Mouse (Mus musculus) G1E (cell line): ENCODE data around the gene Tmem129. TPM values are rescaled to one million over a fixed set of nuclear protein-coding genes. Genes with fewer than 3 reads are reported as not detected.

ENCODE experiments used
- ATAC-seq: 2 replicates; pipeline ENCODE4 v1.8.0; 2016; ENCODE audit warnings: mild to moderate bottlenecking; ENCODE audit not compliant: insufficient number of reproducible peaks, poor library complexity, low FRiP score, severe bottlenecking; ENCODE audit errors: extremely low read depth
- DNase-seq: peaks from one replicate; pipeline ENCODE4 v3.0.0; 2012; ENCODE audit warnings: low spot score
- H3K27me3 ChIP-seq: 2 replicates; pipeline ENCODE4 v1.6.1; 2012; ENCODE audit warnings: mild to moderate bottlenecking, low read length, inconsistent platforms; ENCODE audit not compliant: insufficient read depth
- H3K36me3 ChIP-seq: replicated peaks from 2 replicates; pipeline ENCODE3; 2012; ENCODE audit warnings: mild to moderate bottlenecking, inconsistent platforms
- H3K4me1 ChIP-seq: 2 replicates; pipeline ENCODE4 v1.6.1; 2012; ENCODE audit warnings: low read depth, low read length, inconsistent platforms, mixed read lengths; ENCODE audit not compliant: insufficient read depth
- H3K4me3 ChIP-seq: 2 replicates; pipeline ENCODE4 v1.5.1; 2012; ENCODE audit warnings: low read depth, mild to moderate bottlenecking, inconsistent platforms, low read length, moderate library complexity, mixed read lengths
- H3K9me3 ChIP-seq: replicated peaks from 2 replicates; pipeline ENCODE4 v1.6.1; 2012; ENCODE audit warnings: inconsistent platforms
- CTCF ChIP-seq: IDR thresholded peaks from 2 replicates; pipeline ENCODE4 v1.5.1; 2012; ENCODE audit warnings: low read depth, low read length, inconsistent platforms, mixed read lengths
- GATA1 ChIP-seq: IDR thresholded peaks from 2 replicates; pipeline ENCODE4 v1.6.1; 2012; ENCODE audit warnings: borderline replicate concordance, low read length, inconsistent platforms, mixed read lengths
- GATA2 ChIP-seq: IDR thresholded peaks from 2 replicates; pipeline ENCODE4 v1.6.1; 2012; ENCODE audit warnings: low read depth, low read length, inconsistent platforms, borderline replicate concordance
- POLR2AphosphoS5 ChIP-seq: IDR thresholded peaks from 2 replicates; pipeline ENCODE4 v1.6.1; 2012; ENCODE audit warnings: low read depth, low read length, inconsistent platforms; ENCODE audit not compliant: insufficient replicate concordance
- TAL1 ChIP-seq: conservative IDR thresholded peaks from 2 replicates; pipeline ENCODE4 v1.6.1; 2012; ENCODE audit warnings: low read depth, low read length, inconsistent platforms, mixed read lengths
- polyA plus RNA-seq: library from polyadenylated mRNA; stranded (reverse); fragments of >175 nt; gene quantifications from 2 replicates; pipeline ENCODE4 v1.2.3, GENCODE M21; 2012
- total RNA-seq, 2 experiments: library from RNA; stranded (forward) in 1 of 2; stranded (reverse) in 1 of 2; fragments of 200-1000 nt in 1 of 2; fragments of >200 nt in 1 of 2; fragmentation: Nextera tagmentation in 1 of 2; gene quantifications; 2 replicates each; pipeline ENCODE4 v1.2.3; 2014 to 2017

The Tmem129 gene
- total and polyA plus RNA-seq, 3 experiments: 13.7 to 29.2 (median 22.3) TPM

GRCm38 (mm10) chr5:33668223-33668622 lies 10.0 kb upstream of the Tmem129 start:
- DNase-seq: no peak
- Histone ChIP-seq H3K4me1 (peaks cover 9% of the 10 kb centered on the region; the same call in 1 of the 2 replicates), H3K36me3 (peaks cover 94% of the 10 kb centered on the region), H3K27me3 (no peaks in the 10 kb centered on the region), H3K4me3 (no peak overlapping the region), H3K9me3 (no peaks in the 10 kb centered on the region)
- ATAC-seq: no peak
- TF ChIP-seq POLR2AphosphoS5 (no peak), TAL1 (no peak), CTCF (peak; percentile 23; the same call in 1 of the 2 replicates)

GRCm38 (mm10) chr5:33658664-33659050 lies 441 bp upstream of the Tmem129 start:
- H3K36me3 ChIP-seq: peaks cover 66% of the 10 kb centered on the region
- TF ChIP-seq GATA2: no peak
- no peak for TF ChIP-seq CTCF
- no peak for TF ChIP-seq GATA1
- TF ChIP-seq TAL1: no peak
- TF ChIP-seq POLR2AphosphoS5: no peak
- no peaks in the 10 kb centered on the region for H3K9me3 ChIP-seq
- ATAC-seq: no peak
- no peaks in the 10 kb centered on the region for H3K27me3 ChIP-seq
- H3K4me1 ChIP-seq: peaks cover 55% of the 10 kb centered on the region
- DNase-seq: peak; percentile 40
- peak overlapping the region; percentile 93 for H3K4me3 ChIP-seq

DNA sequence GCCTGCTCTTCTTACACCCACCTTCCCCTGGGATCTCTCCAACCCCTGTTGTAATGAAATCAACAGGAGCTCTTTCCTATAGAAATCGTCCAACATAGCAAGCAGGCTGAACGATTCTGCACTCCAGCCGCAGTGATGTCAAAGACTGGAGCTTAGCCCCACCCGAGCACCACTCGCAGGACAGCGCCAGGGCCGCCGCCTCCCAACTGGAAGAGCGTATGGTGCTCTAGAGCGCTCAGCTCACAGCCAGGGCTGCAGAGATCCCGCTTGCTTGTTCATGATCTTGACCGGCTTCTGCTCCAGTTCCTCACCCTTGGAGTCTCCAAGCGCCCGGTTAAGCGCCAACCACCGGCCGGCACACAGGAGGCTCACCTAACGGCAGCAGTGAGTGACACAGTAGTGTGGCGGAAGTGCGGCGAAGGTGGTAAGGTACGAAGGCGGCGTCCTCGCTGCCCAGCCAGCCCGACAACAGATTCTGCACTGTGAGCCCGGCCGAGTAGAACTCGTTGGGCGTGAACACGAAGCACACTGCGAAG lies 897 bp downstream of the Tmem129 start:
- peak; percentile 67 for DNase-seq
- TF ChIP-seq POLR2AphosphoS5: no peak
- no peak for TF ChIP-seq TAL1
- TF ChIP-seq CTCF: no peak
- no peak for TF ChIP-seq GATA1
- TF ChIP-seq GATA2: no peak
- Histone ChIP-seq H3K4me3 (peak overlapping the region; percentile 93), H3K4me1 (peaks cover 65% of the 10 kb centered on the region), H3K27me3 (no peaks in the 10 kb centered on the region), H3K36me3 (peaks cover 65% of the 10 kb centered on the region), H3K9me3 (no peaks in the 10 kb centered on the region)
- peak; percentile 4; the same call in 1 of the 2 replicates for ATAC-seq

GRCm38 (mm10) chr5:33656739-33657138 lies 1.5 kb downstream of the Tmem129 start:
- Histone ChIP-seq H3K27me3 (no peaks in the 10 kb centered on the region), H3K36me3 (peaks cover 59% of the 10 kb centered on the region), H3K9me3 (no peaks in the 10 kb centered on the region), H3K4me1 (peaks cover 65% of the 10 kb centered on the region), H3K4me3 (peak overlapping the region; percentile 93)
- DNase-seq: no peak
- no peak for TF ChIP-seq TAL1
- no peak for TF ChIP-seq GATA2
- no peak for TF ChIP-seq POLR2AphosphoS5
- no peak for TF ChIP-seq CTCF
- no peak for TF ChIP-seq GATA1
- no peak for ATAC-seq

- peaks cover 63% of the 10 kb centered on the region for H3K4me1 ChIP-seq
- H3K27me3 ChIP-seq: no peaks in the 10 kb centered on the region
- H3K36me3 ChIP-seq: peaks cover 49% of the 10 kb centered on the region
- ATAC-seq: no peak
- DNase-seq: no peak
- TF ChIP-seq POLR2AphosphoS5 (no peak), CTCF (no peak), GATA2 (no peak), GATA1 (no peak), TAL1 (no peak)
- H3K9me3 ChIP-seq: no peaks in the 10 kb centered on the region
- peak overlapping the region; percentile 24; the same call in 1 of the 2 replicates for H3K4me3 ChIP-seq
These were observed 2.9 kb downstream of the Tmem129 start for GRCm38 (mm10) chr5:33655251-33655840.

GRCm38 (mm10) chr5:33654424-33654823 lies 3.8 kb downstream of the Tmem129 start:
- no peak for TF ChIP-seq TAL1
- TF ChIP-seq CTCF: no peak
- TF ChIP-seq POLR2AphosphoS5: no peak
- no peak for TF ChIP-seq GATA1
- TF ChIP-seq GATA2: no peak
- no peaks in the 10 kb centered on the region for H3K27me3 ChIP-seq
- H3K4me1 ChIP-seq: peaks cover 62% of the 10 kb centered on the region
- no peak for DNase-seq
- no peaks in the 10 kb centered on the region for H3K9me3 ChIP-seq
- H3K4me3 ChIP-seq: no peak overlapping the region; the same call in 1 of the 2 replicates
- no peak for ATAC-seq
- peaks cover 51% of the 10 kb centered on the region for H3K36me3 ChIP-seq

GRCm38 (mm10) chr5:33652783-33653173 lies 5.4 kb downstream of the Tmem129 start:
- Histone ChIP-seq H3K36me3 (peaks cover 65% of the 10 kb centered on the region), H3K4me1 (peaks cover 66% of the 10 kb centered on the region), H3K4me3 (peak overlapping the region; percentile 90; the same call in 1 of the 2 replicates), H3K27me3 (no peaks in the 10 kb centered on the region), H3K9me3 (no peaks in the 10 kb centered on the region)
- no peak for DNase-seq
- TF ChIP-seq GATA1: no peak
- no peak for TF ChIP-seq TAL1
- TF ChIP-seq GATA2: no peak
- no peak for TF ChIP-seq CTCF
- no peak for TF ChIP-seq POLR2AphosphoS5
- ATAC-seq: no peak
